Mouse (Mus musculus) liver, embryonic 14 days (tissue): Measurements from ENCODE around the gene Zfp9. TPM values are rescaled to one million over a fixed set of nuclear protein-coding genes. Genes with fewer than 3 reads are reported as not detected.

Source experiments
- polyA plus RNA-seq: library from polyadenylated mRNA; depleted of rRNA; stranded (reverse); fragments of >200 nt; gene quantifications from 2 replicates; pipeline ENCODE4 v1.2.3, GENCODE M21; 2012; rRNA removed

Zfp9 gene
- 1.8 and 1.9 TPM in 2 replicates for polyA plus RNA-seq

GRCm38 (mm10) chr6:118478957-118479708 is at the start of gene Zfp9:
Zfp9 (minus strand) TSS chr6:118479320.

GRCm38 (mm10) chr6:118455042-118455631 is 24.0 kb downstream of the Zfp9 start, which contains the start of gene Zfp248:
Zfp248 (minus strand) TSS chr6:118455528.

GRCm38 (mm10) chr6:118419050-118419920 is 59.8 kb downstream of the Zfp9 start, which contains the start of gene Bms1:
Bms1 (minus strand) TSS chr6:118419474.

Other genes with a start within 250 kb of the Zfp9 start
- gene Bms1, start 59.8 kb downstream of the Zfp9 start, polyA plus RNA-seq = 12.6 and 13.1 TPM in 2 replicates
- gene Zfp248, start 23.8 kb downstream of the Zfp9 start, polyA plus RNA-seq = 0.57 and 0.66 TPM in 2 replicates
- 5.4 and 5.7 TPM in 2 replicates for gene Ankrd26, start 82.9 kb upstream of the Zfp9 start, polyA plus RNA-seq